Mouse (Mus musculus) layer of hippocampus, postnatal 14 days (tissue): Measurements from ENCODE around the gene Taar7d. TPM values are rescaled to one million over a fixed set of nuclear protein-coding genes. Genes with fewer than 3 reads are reported as not detected.

Source experiments
- total RNA-seq, 2 experiments: library from RNA; stranded (reverse); gene quantifications; 2 replicates each; pipeline ENCODE4 v1.2.3; 2021

Taar7d gene
- total RNA-seq, 2 experiments from 2014 or later = not detected

Other genes with a start within 250 kb of the Taar7d start
- gene Rps12, start 239.9 kb upstream of the Taar7d start, total RNA-seq = 100 to 1,000 TPM; 214 to 218 TPM
- 10 to 100 TPM; 24.7 to 30.8 TPM for gene Slc18b1, start 230.2 kb upstream of the Taar7d start, total RNA-seq
- gene Vnn3, start 175.8 kb upstream of the Taar7d start, total RNA-seq = under 1 TPM in 1 of 2 experiments, not detected in 1; 0.21 TPM
- under 1 TPM; 0.14 to 0.25 TPM for gene Vnn1, start 132.5 kb upstream of the Taar7d start, total RNA-seq
- gene Taar1, start 106.9 kb upstream of the Taar7d start, total RNA-seq = not detected
- not detected for gene Taar2, start 88.7 kb upstream of the Taar7d start, total RNA-seq
- not detected for gene Taar3, start 77.7 kb upstream of the Taar7d start, total RNA-seq
- gene Taar4, start 66.7 kb upstream of the Taar7d start, total RNA-seq = not detected
- not detected for gene Taar5, start 56.5 kb upstream of the Taar7d start, total RNA-seq
- gene Taar6, start 41.6 kb upstream of the Taar7d start, total RNA-seq = not detected
- not detected for gene Taar7a, start 33.7 kb upstream of the Taar7d start, total RNA-seq
- gene Taar7b, start 27.3 kb upstream of the Taar7d start, total RNA-seq = not detected
- not detected for gene Taar7e, start 10.4 kb downstream of the Taar7d start, total RNA-seq
- not detected for gene Taar7f, start 22.3 kb downstream of the Taar7d start, total RNA-seq
- not detected for gene Taar8a, start 49.3 kb downstream of the Taar7d start, total RNA-seq
- gene Taar8b, start 65.1 kb downstream of the Taar7d start, total RNA-seq = not detected
- gene Taar8c, start 74.7 kb downstream of the Taar7d start, total RNA-seq = not detected
- not detected for gene Taar9, start 82.3 kb downstream of the Taar7d start, total RNA-seq
- 100 to 1,000 TPM; 122 to 129 TPM for gene Stx7, start 122.1 kb downstream of the Taar7d start, total RNA-seq
- gene Moxd1, start 196.3 kb downstream of the Taar7d start, total RNA-seq = 1 to 10 TPM; 5.4 to 5.8 TPM